Comparison of ENCODE assay signal across 8 mouse cellular contexts in the genomic region with DNA sequence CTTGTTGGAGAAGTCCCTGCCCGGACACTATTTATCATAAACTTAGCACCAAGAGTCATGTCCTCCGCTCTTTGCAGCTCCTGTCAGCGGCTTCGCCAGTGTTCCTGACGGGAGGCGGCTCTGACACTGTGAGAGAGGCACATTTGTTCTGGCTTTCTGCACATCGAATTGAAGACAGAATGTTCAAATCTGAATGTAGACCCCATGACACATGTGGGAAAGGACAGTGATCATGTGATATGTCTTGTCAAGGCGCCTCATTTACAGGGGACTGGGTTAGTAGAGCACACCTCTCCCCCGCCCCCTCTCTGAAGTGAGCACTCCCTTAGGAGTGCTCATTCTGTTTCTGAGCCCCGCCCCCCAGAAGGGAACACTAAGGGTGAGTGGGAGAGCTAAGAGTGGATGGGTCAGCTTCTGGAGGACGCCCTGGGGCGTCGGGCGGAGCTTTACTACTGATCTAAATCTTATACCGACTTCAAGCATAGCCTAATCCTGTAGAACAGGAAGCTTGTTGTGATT. TPM values are rescaled to one million over a fixed set of nuclear protein-coding genes. Genes with fewer than 3 reads are reported as not detected.
DNase-seq lines count a peak whose midpoint lies in the region; ATAC-seq and TF ChIP-seq lines count a peak whose summit lies in the region.

No protein-coding gene starts in this region.

- peak overlapping the region; percentile 46 for H3K4me2 ChIP-seq in embryonic facial prominence, embryonic 13.5 days
- peak overlapping the region; percentile 18; the same call in 1 of the 2 replicates for H3K4me2 ChIP-seq in intestine, embryonic 14.5 days (ENCODE audit: low read length)

- no peaks in the 10 kb centered on the region for H3K27me3 ChIP-seq in embryonic facial prominence, embryonic 13.5 days
- H3K27me3 ChIP-seq in intestine, embryonic 14.5 days (replicated peaks; ENCODE audit: control insufficient read depth, insufficient read depth, low read length): no peaks in the 10 kb centered on the region

- peaks cover 34% of the 10 kb centered on the region for H3K4me1 ChIP-seq in embryonic facial prominence, embryonic 13.5 days
- H3K4me1 ChIP-seq in intestine, embryonic 14.5 days (replicated peaks; ENCODE audit: control insufficient read depth, insufficient read depth, low read length): peaks cover 14% of the 10 kb centered on the region

- intact Hi-C loops in left cerebral cortex, adult 2 months (cut with DNase I): no loop called here

- TF ChIP-seq CTCF in left cerebral cortex, adult 2 months (IDR thresholded peaks at IDR 0.05): no peak

- H3K27ac ChIP-seq in left cerebral cortex, adult 2 months: peak overlapping the region; percentile 76
- peak overlapping the region; percentile 79 for H3K27ac ChIP-seq in embryonic facial prominence, embryonic 13.5 days
- no peak overlapping the region for H3K27ac ChIP-seq in intestine, embryonic 14.5 days (ENCODE audit: low read depth)

- peaks cover 38% of the 10 kb centered on the region for H3K36me3 ChIP-seq in embryonic facial prominence, embryonic 13.5 days
- H3K36me3 ChIP-seq in intestine, embryonic 14.5 days (ENCODE audit: control insufficient read depth, insufficient read depth, low read length): peaks cover 29% of the 10 kb centered on the region

- H3K9me3 ChIP-seq in embryonic facial prominence, embryonic 13.5 days: no peaks in the 10 kb centered on the region
- no peaks in the 10 kb centered on the region for H3K9me3 ChIP-seq in intestine, embryonic 14.5 days (ENCODE audit: control insufficient read depth, low read length)

- 8% methylated on average over 15 of the region's 15 CpGs for WGBS in embryonic facial prominence, embryonic 13.5 days
- 22% methylated on average over 15 of the region's 15 CpGs for WGBS in intestine, embryonic 14.5 days

- H3K4me3 ChIP-seq in left cerebral cortex, adult 2 months: peak overlapping the region; percentile 11; the same call in 1 of the 2 replicates
- H3K4me3 ChIP-seq in embryonic facial prominence, embryonic 13.5 days: no peak overlapping the region
- H3K4me3 ChIP-seq in intestine, embryonic 14.5 days (ENCODE audit: low read depth, low read length): no peak overlapping the region

- no peak for DNase-seq in left cerebral cortex, adult 2 months (ENCODE audit: extremely low spot score in 1 of 2, low spot score in 2 of 2)
- no peak for DNase-seq in left cerebral cortex, adult 11 months (ENCODE audit: low spot score)
- DNase-seq in intestine, embryonic 14.5 days (ENCODE audit: low spot score): no peak
- DNase-seq in lung, postnatal 4 days: peak; percentile 42 to 51
- no peak for DNase-seq in adrenal gland, adult 18-20 months (ENCODE audit: low spot score in 2 of 2)
- DNase-seq in spleen, postnatal 10 days (ENCODE audit: low spot score in 2 of 2): no peak
- no peak for DNase-seq in urinary bladder, postnatal 10 days (ENCODE audit: low spot score)

- 0 out of 2 replicates have a peak overlapping the region, but pooled peaks have one; percentile 3 for H3K9ac ChIP-seq in embryonic facial prominence, embryonic 13.5 days
- no peak overlapping the region for H3K9ac ChIP-seq in intestine, embryonic 14.5 days (ENCODE audit: low read length)

- ATAC-seq in embryonic facial prominence, embryonic 13.5 days (ENCODE audit: insufficient number of reproducible peaks, insufficient read depth, low FRiP score, low TSS enrichment, low read depth): peak; percentile 65; the same call in 1 of the 2 replicates
- peak; percentile 75 for ATAC-seq in intestine, embryonic 14.5 days (replicated peaks; ENCODE audit: low FRiP score, low TSS enrichment, low read depth)

RNA-seq across cellular contexts. Expression of a gene that starts 48.9 kb away (rescaled TPM):
- 10 to 100 TPM in 1 of 2 experiments, 1 to 10 TPM in 1; 8.6 to 11.9 TPM for total RNA-seq in left cerebral cortex, adult 2 months (2021)
- 33.9 and 40.0 TPM in 2 replicates for polyA plus RNA-seq in embryonic facial prominence, embryonic 13.5 days (2015; fragmentation: Nextera tagmentation; extraction: Ambion mirVana)
- polyA plus RNA-seq in intestine, embryonic 14.5 days (2014; fragmentation: Nextera tagmentation; extraction: Ambion mirVana): 26.5 and 30.3 TPM in 2 replicates
- total RNA-seq in adrenal gland, adult 18-20 months (2021): 10 to 100 TPM; 25.7 to 30.1 TPM

Comparison
In these comparisons a context has a peak if more than half of its experiments do, and no peak if none do; other contexts are left out.
1. DNase-seq: peak in lung, postnatal 4 days (2 of 2); none in left cerebral cortex, adult 2 months (0 of 2), left cerebral cortex, adult 11 months (single experiment), intestine, embryonic 14.5 days (single experiment), adrenal gland, adult 18-20 months (0 of 2), spleen, postnatal 10 days (0 of 2) and urinary bladder, postnatal 10 days (single experiment).